Mouse (Mus musculus) spleen, adult 18-20 months (tissue): Measurements from ENCODE around the gene Hmx1.

ENCODE experiments used
- DNase-seq, 2 experiments: peaks; one replicate each; pipeline ENCODE4 v3.0.0; 2022; ENCODE audit warnings: mixed read lengths in 2 of 2

Hmx1 gene

GRCm38 (mm10) chr5:35398310-35398910 is 9.5 kb downstream of the Hmx1 start:
- no peak for DNase-seq

GRCm38 (mm10) chr5:35399061-35399460 is 10.2 kb downstream of the Hmx1 start:
- DNase-seq = no peak

- DNase-seq = no peak
Observed at GRCm38 (mm10) chr5:35399704-35400320, 10.9 kb downstream of the Hmx1 start.

GRCm38 (mm10) chr5:35401240-35401639 is 12.3 kb downstream of the Hmx1 start:
- DNase-seq = no peak

- DNase-seq = no peak
Observed at GRCm38 (mm10) chr5:35407411-35407930, 18.6 kb downstream of the Hmx1 start.

GRCm38 (mm10) chr5:35411028-35411427 is 22.1 kb downstream of the Hmx1 start:
- DNase-seq = no peak

- DNase-seq = no peak
Observed at GRCm38 (mm10) chr5:35412833-35413232, 23.9 kb downstream of the Hmx1 start.

- DNase-seq = no peak
Observed at GRCm38 (mm10) chr5:35417707-35418106, 28.8 kb downstream of the Hmx1 start.

GRCm38 (mm10) chr5:35421622-35422021 is 32.7 kb downstream of the Hmx1 start:
- DNase-seq = no peak

GRCm38 (mm10) chr5:35425218-35425617 is 36.3 kb downstream of the Hmx1 start:
- DNase-seq = no peak

- DNase-seq = no peak
Observed at GRCm38 (mm10) chr5:35427901-35428300, 39.0 kb downstream of the Hmx1 start.

- no peak for DNase-seq
Observed at GRCm38 (mm10) chr5:35428421-35428820, 39.5 kb downstream of the Hmx1 start.

GRCm38 (mm10) chr5:35432098-35432497 is 43.2 kb downstream of the Hmx1 start:
- DNase-seq = no peak

- DNase-seq = no peak
Observed at GRCm38 (mm10) chr5:35434038-35434437, 45.1 kb downstream of the Hmx1 start.

- DNase-seq = no peak
Observed at GRCm38 (mm10) chr5:35434703-35435102, 45.8 kb downstream of the Hmx1 start.

- DNase-seq = no peak
Observed at GRCm38 (mm10) chr5:35438805-35439204, 49.9 kb downstream of the Hmx1 start.

GRCm38 (mm10) chr5:35440459-35440858 is 51.6 kb downstream of the Hmx1 start:
- no peak for DNase-seq

GRCm38 (mm10) chr5:35441411-35441810 is 52.5 kb downstream of the Hmx1 start:
- DNase-seq = no peak

- no peak for DNase-seq
Observed at GRCm38 (mm10) chr5:35444731-35445130, 55.8 kb downstream of the Hmx1 start.

GRCm38 (mm10) chr5:35447656-35448443 is 58.9 kb downstream of the Hmx1 start:
- DNase-seq = no peak
